Mouse (Mus musculus): ENCODE measurements around the gene Gm20388. TPM values are rescaled to one million over a fixed set of nuclear protein-coding genes. Genes with fewer than 3 reads are reported as not detected.

Gene Gm20388
- total and polyA plus RNA-seq, 2 experiments from 2014 or later, result 51.3 TPM; not detected in 1

GRCm38 (mm10) chr8:121400581-121400980 lies 1489.9 kb downstream of the Gm20388 start:
- H3K27me3 ChIP-seq (ENCODE audit: insufficient read depth, low read length), result peaks cover 15% of the 10 kb centered on the region
- no peaks in the 10 kb centered on the region for H3K36me3 ChIP-seq (ENCODE audit: insufficient read depth)
- TF ChIP-seq CTCF (IDR thresholded peaks at IDR 0.05; ENCODE audit: low read depth), result no peak
- H3K9ac ChIP-seq, result no peak overlapping the region
- no peak overlapping the region for H3K4me3 ChIP-seq (ENCODE audit: low read depth, low read length)
- ATAC-seq (no peak), DNase-seq (no peak)
- no peaks in the 10 kb centered on the region for H3K4me1 ChIP-seq (ENCODE audit: insufficient read depth)
- H3K27ac ChIP-seq (ENCODE audit: low read depth, low read length), result no peak overlapping the region
- H3K4me2 ChIP-seq (ENCODE audit: low read depth), result no peak overlapping the region
- 43% methylated on average over 9 of the region's 9 CpGs for WGBS
- no peaks in the 10 kb centered on the region for H3K9me3 ChIP-seq (ENCODE audit: low read length)

GRCm38 (mm10) chr8:121403821-121404220 lies 1493.2 kb downstream of the Gm20388 start:
- Histone ChIP-seq H3K4me2 (ENCODE audit: low read depth) (no peak overlapping the region), H3K4me3 (ENCODE audit: low read depth, low read length) (no peak overlapping the region), H3K4me1 (ENCODE audit: insufficient read depth) (no peaks in the 10 kb centered on the region), H3K9ac (no peak overlapping the region), H3K9me3 (ENCODE audit: low read length) (no peaks in the 10 kb centered on the region), H3K36me3 (ENCODE audit: insufficient read depth) (no peaks in the 10 kb centered on the region), H3K27me3 (ENCODE audit: insufficient read depth, low read length) (no peaks in the 10 kb centered on the region; the same call in 1 of the 2 replicates), H3K27ac (ENCODE audit: low read depth, low read length) (no peak overlapping the region)
- DNase-seq (no peak), ATAC-seq (no peak)
- no peak for TF ChIP-seq CTCF (IDR thresholded peaks at IDR 0.05; ENCODE audit: low read depth)
- 74% methylated on average over 6 of the region's 6 CpGs for WGBS

GRCm38 (mm10) chr8:121418081-121418480 lies 1507.4 kb downstream of the Gm20388 start:
- Histone ChIP-seq H3K27me3 (ENCODE audit: insufficient read depth, low read length) (no peaks in the 10 kb centered on the region), H3K9ac (no peak overlapping the region), H3K4me2 (ENCODE audit: low read depth) (no peak overlapping the region), H3K9me3 (ENCODE audit: low read length) (no peaks in the 10 kb centered on the region), H3K27ac (ENCODE audit: low read depth, low read length) (no peak overlapping the region), H3K4me3 (ENCODE audit: low read depth, low read length) (no peak overlapping the region), H3K4me1 (ENCODE audit: insufficient read depth) (no peaks in the 10 kb centered on the region), H3K36me3 (ENCODE audit: insufficient read depth) (no peaks in the 10 kb centered on the region)
- ATAC-seq (no peak), DNase-seq (no peak)
- 62% methylated on average over 6 of the region's 6 CpGs for WGBS
- no peak for TF ChIP-seq CTCF (IDR thresholded peaks at IDR 0.05; ENCODE audit: low read depth)

- Histone ChIP-seq H3K4me2 (ENCODE audit: low read depth) (no peak overlapping the region), H3K4me3 (ENCODE audit: low read depth, low read length) (no peak overlapping the region), H3K36me3 (ENCODE audit: insufficient read depth) (no peaks in the 10 kb centered on the region), H3K27ac (ENCODE audit: low read depth, low read length) (no peak overlapping the region), H3K4me1 (ENCODE audit: insufficient read depth) (no peaks in the 10 kb centered on the region), H3K9ac (no peak overlapping the region), H3K9me3 (ENCODE audit: low read length) (no peaks in the 10 kb centered on the region), H3K27me3 (ENCODE audit: insufficient read depth, low read length) (no peaks in the 10 kb centered on the region)
- ATAC-seq, result no peak
- no peak for TF ChIP-seq CTCF (IDR thresholded peaks at IDR 0.05; ENCODE audit: low read depth)
- 83% methylated on average over 2 of the region's 2 CpGs for WGBS
- no peak for DNase-seq
These were observed 1508.9 kb downstream of the Gm20388 start for GRCm38 (mm10) chr8:121419551-121419950.

- Histone ChIP-seq H3K4me1 (ENCODE audit: insufficient read depth) (no peaks in the 10 kb centered on the region), H3K4me2 (ENCODE audit: low read depth) (no peak overlapping the region), H3K36me3 (ENCODE audit: insufficient read depth) (no peaks in the 10 kb centered on the region), H3K9me3 (ENCODE audit: low read length) (no peaks in the 10 kb centered on the region), H3K9ac (no peak overlapping the region), H3K27me3 (ENCODE audit: insufficient read depth, low read length) (no peaks in the 10 kb centered on the region), H3K4me3 (ENCODE audit: low read depth, low read length) (no peak overlapping the region), H3K27ac (ENCODE audit: low read depth, low read length) (no peak overlapping the region)
- DNase-seq, result no peak
- no peak for TF ChIP-seq CTCF (IDR thresholded peaks at IDR 0.05; ENCODE audit: low read depth)
- no peak for ATAC-seq
- WGBS, result 81% methylated on average over 5 of the region's 5 CpGs
These were observed 1510.4 kb downstream of the Gm20388 start for GRCm38 (mm10) chr8:121421009-121421408.

- ATAC-seq, result no peak
- DNase-seq, result no peak
- H3K4me1 ChIP-seq (ENCODE audit: insufficient read depth), result no peaks in the 10 kb centered on the region
- no peak overlapping the region for H3K27ac ChIP-seq (ENCODE audit: low read depth, low read length)
- no peak overlapping the region for H3K9ac ChIP-seq
- 89% methylated on average over 10 of the region's 10 CpGs for WGBS
- no peaks in the 10 kb centered on the region for H3K9me3 ChIP-seq (ENCODE audit: low read length)
- H3K4me3 ChIP-seq (ENCODE audit: low read depth, low read length), result no peak overlapping the region
- no peaks in the 10 kb centered on the region for H3K27me3 ChIP-seq (ENCODE audit: insufficient read depth, low read length)
- H3K4me2 ChIP-seq (ENCODE audit: low read depth), result no peak overlapping the region
- no peak for TF ChIP-seq CTCF (IDR thresholded peaks at IDR 0.05; ENCODE audit: low read depth)
- H3K36me3 ChIP-seq (ENCODE audit: insufficient read depth), result no peaks in the 10 kb centered on the region
These were observed 1513.4 kb downstream of the Gm20388 start for GRCm38 (mm10) chr8:121424080-121424479.

- Histone ChIP-seq H3K9me3 (ENCODE audit: low read length) (no peaks in the 10 kb centered on the region), H3K36me3 (ENCODE audit: insufficient read depth) (no peaks in the 10 kb centered on the region), H3K27ac (ENCODE audit: low read depth, low read length) (no peak overlapping the region), H3K9ac (no peak overlapping the region), H3K27me3 (ENCODE audit: insufficient read depth, low read length) (no peaks in the 10 kb centered on the region), H3K4me2 (ENCODE audit: low read depth) (no peak overlapping the region), H3K4me3 (ENCODE audit: low read depth, low read length) (no peak overlapping the region), H3K4me1 (ENCODE audit: insufficient read depth) (no peaks in the 10 kb centered on the region)
- DNase-seq (no peak), ATAC-seq (no peak)
- WGBS, result 89% methylated on average over 14 of the region's 14 CpGs
- peak; percentile 46 for TF ChIP-seq CTCF (IDR thresholded peaks at IDR 0.05; ENCODE audit: low read depth)
These were observed 1514.0 kb downstream of the Gm20388 start for GRCm38 (mm10) chr8:121424600-121424999.

GRCm38 (mm10) chr8:121431499-121431898 lies 1520.9 kb downstream of the Gm20388 start:
- Histone ChIP-seq H3K9me3 (ENCODE audit: low read length) (no peaks in the 10 kb centered on the region), H3K36me3 (ENCODE audit: insufficient read depth) (no peaks in the 10 kb centered on the region), H3K27ac (ENCODE audit: low read depth, low read length) (no peak overlapping the region), H3K9ac (no peak overlapping the region), H3K4me3 (ENCODE audit: low read depth, low read length) (no peak overlapping the region), H3K27me3 (ENCODE audit: insufficient read depth, low read length) (no peaks in the 10 kb centered on the region), H3K4me1 (ENCODE audit: insufficient read depth) (no peaks in the 10 kb centered on the region), H3K4me2 (ENCODE audit: low read depth) (no peak overlapping the region)
- 82% methylated on average over 8 of the region's 8 CpGs for WGBS
- DNase-seq (no peak), ATAC-seq (no peak)
- TF ChIP-seq CTCF (IDR thresholded peaks at IDR 0.05; ENCODE audit: low read depth), result no peak

Data from forebrain, postnatal 0 days (tissue).